Mouse (Mus musculus) central nervous system, embryonic 18 days (tissue): ENCODE results near the gene Slc35f2. TPM values are rescaled to one million over a fixed set of nuclear protein-coding genes. Genes with fewer than 3 reads are reported as not detected.

Source experiments
- polyA plus RNA-seq: library from polyadenylated mRNA; depleted of rRNA; stranded (reverse); fragments of >200 nt; gene quantifications from 2 replicates; pipeline ENCODE4 v1.2.3, GENCODE M21; 2012; rRNA removed

Gene Slc35f2
- 19.3 and 20.6 TPM in 2 replicates for polyA plus RNA-seq

GRCm38 (mm10) chr9:53771344-53772021, at the start of gene Slc35f2:
TSS of gene Slc35f2 (plus strand) at chr9:53771538.

GRCm38 (mm10) chr9:53849864-53850263, 78.5 kb downstream of the Slc35f2 start, which contains the start of gene Sln:
TSS of gene Sln (plus strand) at chr9:53850164.

Other genes with a start within 250 kb of the Slc35f2 start
- gene Atm, start 234.8 kb upstream of the Slc35f2 start, polyA plus RNA-seq = 9.8 and 11.6 TPM in 2 replicates
- 8.7 and 10.0 TPM in 2 replicates for gene Npat, start 234.5 kb upstream of the Slc35f2 start, polyA plus RNA-seq
- 126 and 135 TPM in 2 replicates for gene Acat1, start 161.2 kb upstream of the Slc35f2 start, polyA plus RNA-seq
- gene Cul5, start 101.5 kb upstream of the Slc35f2 start, polyA plus RNA-seq = 20.0 and 20.5 TPM in 2 replicates
- gene Rab39, start 65.3 kb upstream of the Slc35f2 start, polyA plus RNA-seq = 1.3 TPM in 2 replicates
- gene Sln, start 78.6 kb downstream of the Slc35f2 start, polyA plus RNA-seq = 0.21 and 13.5 TPM in 2 replicates
- gene Elmod1, start 203.8 kb downstream of the Slc35f2 start, polyA plus RNA-seq = 119 and 126 TPM in 2 replicates